Mouse (Mus musculus) forebrain, embryonic 16.5 days (tissue): ENCODE measurements around the gene Gm21317. TPM values are rescaled to one million over a fixed set of nuclear protein-coding genes. Genes with fewer than 3 reads are reported as not detected.
"Not testable (repeated sequence)": the region's sequence is repeated elsewhere in the genome, so short reads cannot be mapped to it uniquely, and the experiment has no call there.

Source experiments
- ATAC-seq: fragments of 200-750 bp; cut with Nextera tagmentation; 2 replicates; pipeline ENCODE4 v1.8.0; 2017; ENCODE audit warnings: mild to moderate bottlenecking, moderate library complexity
- H3K27ac ChIP-seq: fragments of 300-500 bp; sonication (generic); 2 replicates; pipeline ENCODE4 v1.5.1; 2014; ENCODE audit warnings: low read length, control low read depth
- H3K27me3 ChIP-seq: fragments of 300-500 bp; sonication (generic); replicated peaks from 2 replicates; pipeline ENCODE4 v1.6.1; 2014; ENCODE audit warnings: low read length; ENCODE audit not compliant: control insufficient read depth, insufficient read depth
- H3K36me3 ChIP-seq: fragments of 300-500 bp; sonication (generic); 2 replicates; pipeline ENCODE4 v1.6.1; 2014; ENCODE audit not compliant: control insufficient read depth, insufficient read depth
- H3K4me1 ChIP-seq: fragments of 300-500 bp; sonication (generic); replicated peaks from 2 replicates; pipeline ENCODE4 v1.6.1; 2014; ENCODE audit warnings: low read length; ENCODE audit not compliant: control insufficient read depth, insufficient read depth
- H3K4me2 ChIP-seq: fragments of 300-500 bp; sonication (generic); 2 replicates; pipeline ENCODE4 v1.6.1; 2014; ENCODE audit warnings: mild to moderate bottlenecking, low read length, control low read depth
- H3K4me3 ChIP-seq: fragments of 300-500 bp; sonication (generic); replicated peaks from 2 replicates; pipeline ENCODE4 v1.5.1; 2014; ENCODE audit warnings: mild to moderate bottlenecking, low read length, control low read depth
- H3K9ac ChIP-seq: fragments of 300-500 bp; sonication (generic); replicated peaks from 2 replicates; pipeline ENCODE4 v1.6.1; 2014; ENCODE audit warnings: low read depth, low read length, control low read depth
- H3K9me3 ChIP-seq: fragments of 300-500 bp; sonication (generic); 2 replicates; pipeline ENCODE4 v1.6.1; 2016; ENCODE audit warnings: low read length; ENCODE audit not compliant: control insufficient read depth
- WGBS: fragments of 180-500 bp; shearing (Covaris S2); extraction: QIAGEN DNeasy Blood & Tissue Kit; methylation state at CpG from one replicate; pipeline ENCODE4 v1.1.7; 2014; 5-methylcytosine and 5-hydroxymethylcytosine counted together
- polyA plus RNA-seq: library from polyadenylated mRNA; unstranded; fragments of >200 nt; fragmentation: Nextera tagmentation; extraction: Ambion mirVana; gene quantifications from 2 replicates; pipeline ENCODE4 v1.2.1, GENCODE M21; 2015

Gm21317 gene
- polyA plus RNA-seq, result not detected in 2 replicates

DNA sequence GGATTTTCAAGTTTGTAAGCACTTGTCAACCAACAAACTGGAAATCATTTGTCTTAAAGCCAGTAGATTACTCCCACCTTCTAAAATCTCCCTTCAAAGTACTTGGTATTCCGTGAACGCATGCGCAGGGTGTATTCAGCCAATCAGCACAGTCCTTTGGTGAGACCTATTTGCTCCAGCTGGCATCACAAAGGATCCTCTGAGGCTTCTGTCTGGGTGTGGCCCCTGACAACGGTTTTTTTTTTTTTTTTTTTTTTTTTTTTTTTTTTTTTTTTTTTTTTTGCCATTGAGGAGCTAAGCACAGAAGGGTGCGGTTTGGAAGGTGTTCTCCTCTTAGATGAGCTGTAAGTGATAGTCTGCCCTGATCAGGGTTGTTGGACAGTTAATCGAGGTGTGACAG, at the start of gene Gm21317:
TSS of gene Gm21317 (plus strand) at position 301 of the 400 bp plus-strand sequence.
- not testable (repeated sequence) for ATAC-seq, H3K4me3 ChIP-seq, H3K9ac ChIP-seq, H3K27me3 ChIP-seq, H3K27ac ChIP-seq, H3K9me3 ChIP-seq, H3K4me2 ChIP-seq, H3K36me3 ChIP-seq, H3K4me1 ChIP-seq
- no CpG with 5 or more reads among the region's 6 CpGs for WGBS
